Mouse (Mus musculus) adrenal gland (tissue): ENCODE measurements around the gene Twf2.

Experiments
- intact Hi-C: fragments of 180-260 bp; cut with DNase I; formaldehyde crosslinking; loops from one replicate; pipeline ENCODE4 v1.15.1; 2025
- microRNA-seq, 2 experiments: library from miRNA; unstranded; fragments of <30 nt; microRNA quantifications; one replicate each; pipeline ENCODE4; 2019

Gene Twf2

GRCm38 (mm10) chr9:106236156-106236817 lies 33.4 kb downstream of the Twf2 start:
- intact Hi-C loops, result loop anchor here (5.0 kb wide), 1 partner anchor 36 kb away; no protein-coding TSS in a partner anchor

- intact Hi-C loops, result loop anchor here (5.0 kb wide), 1 partner anchor 35 kb away; no protein-coding TSS in a partner anchor
Measured at GRCm38 (mm10) chr9:106236818-106237211, 33.9 kb downstream of the Twf2 start.

- intact Hi-C loops, result loop anchor here (5.0 kb wide), 1 partner anchor 35 kb away; no protein-coding TSS in a partner anchor
Measured at GRCm38 (mm10) chr9:106237401-106237800, 34.5 kb downstream of the Twf2 start.

GRCm38 (mm10) chr9:106237878-106238277 lies 35.0 kb downstream of the Twf2 start:
- intact Hi-C loops, result loop anchor here (5.0 kb wide), 1 partner anchor 34 kb away; no protein-coding TSS in a partner anchor

- intact Hi-C loops, result no loop called here
Measured at GRCm38 (mm10) chr9:106241541-106242164, 38.7 kb downstream of the Twf2 start.

GRCm38 (mm10) chr9:106242813-106243488 lies 40.0 kb downstream of the Twf2 start:
- intact Hi-C loops, result no loop called here

GRCm38 (mm10) chr9:106249550-106249949 lies 46.6 kb downstream of the Twf2 start:
- intact Hi-C loops, result no loop called here

- intact Hi-C loops, result no loop called here
Measured at GRCm38 (mm10) chr9:106250245-106250644, 47.3 kb downstream of the Twf2 start.

GRCm38 (mm10) chr9:106251066-106251465 lies 48.2 kb downstream of the Twf2 start:
- intact Hi-C loops, result no loop called here

- intact Hi-C loops, result no loop called here
Measured at GRCm38 (mm10) chr9:106254001-106254400, 51.1 kb downstream of the Twf2 start.

- intact Hi-C loops, result no loop called here
Measured at GRCm38 (mm10) chr9:106258412-106258811, 55.5 kb downstream of the Twf2 start.

GRCm38 (mm10) chr9:106258990-106259389 lies 56.1 kb downstream of the Twf2 start:
- intact Hi-C loops, result no loop called here

GRCm38 (mm10) chr9:106261058-106261457 lies 58.1 kb downstream of the Twf2 start:
- intact Hi-C loops, result no loop called here

GRCm38 (mm10) chr9:106261491-106261890 lies 58.6 kb downstream of the Twf2 start:
- intact Hi-C loops, result no loop called here

- intact Hi-C loops, result no loop called here
Measured at GRCm38 (mm10) chr9:106262075-106262474, 59.2 kb downstream of the Twf2 start.

GRCm38 (mm10) chr9:106263381-106263924 lies 60.5 kb downstream of the Twf2 start:
- intact Hi-C loops, result no loop called here

Small RNA genes within 50 kb of the gene (microRNA-seq; reads per million reads assigned to microRNA genes)
- gene Mir135a-1 (0 to 0.11 reads per million in 2 experiments), gene Mirlet7g (135,148 to 167,848 reads per million in 2 experiments)
